Mouse (Mus musculus) gastrocnemius, adult 18-20 months (tissue): ENCODE data around the gene Il2ra. TPM values are rescaled to one million over a fixed set of nuclear protein-coding genes. Genes with fewer than 3 reads are reported as not detected.
"Not testable (repeated sequence)": the region's sequence is repeated elsewhere in the genome, so short reads cannot be mapped to it uniquely, and the experiment has no call there.

ENCODE experiments used
- DNase-seq: peaks from one replicate; pipeline ENCODE4 v3.0.0; 2021; ENCODE audit warnings: low spot score
- long read RNA-seq, 2 experiments: library from polyadenylated mRNA; stranded (forward); transcript quantifications; one replicate each; pipeline ENCODE4 v2.0.0; 2021
- total RNA-seq, 2 experiments: library from RNA; stranded (reverse); gene quantifications; 2 replicates each; pipeline ENCODE4 v1.2.3; 2021

The Il2ra gene
- under 1 TPM; 0.43 to 0.59 TPM for total RNA-seq
- long read RNA-seq, experiment 1 = 0 reads
- long read RNA-seq, experiment 2 = 0 reads

- DNase-seq = no peak
These were observed at the start of gene Il2ra for GRCm38 (mm10) chr2:11642451-11642941. Gene Il2ra, plus strand, starts transcription at chr2:11642807.

DNA sequence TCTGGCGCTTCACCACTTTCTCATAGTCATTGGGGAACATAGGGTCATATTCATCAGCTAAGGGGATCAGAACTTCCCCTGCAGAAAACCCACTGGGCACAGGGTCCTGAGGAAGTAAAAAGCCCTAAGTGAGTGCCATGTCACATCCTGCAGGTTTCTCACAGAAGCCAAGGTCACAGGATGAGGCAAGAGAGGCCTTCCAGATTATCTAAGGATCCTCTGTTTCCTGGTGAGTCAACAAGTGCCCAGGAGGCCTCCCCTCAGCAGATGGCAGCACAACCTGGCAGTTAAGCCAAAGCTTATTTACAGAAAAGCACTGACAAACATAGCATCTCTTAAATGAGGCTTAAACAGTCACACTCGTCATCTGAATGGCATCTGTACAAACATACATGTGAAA lies 45.9 kb upstream of the Il2ra start:
- no peak for DNase-seq

- no peak for DNase-seq
These were observed 44.7 kb upstream of the Il2ra start for GRCm38 (mm10) chr2:11597906-11598305.

GRCm38 (mm10) chr2:11601795-11602194 lies 40.8 kb upstream of the Il2ra start:
- no peak for DNase-seq

DNA sequence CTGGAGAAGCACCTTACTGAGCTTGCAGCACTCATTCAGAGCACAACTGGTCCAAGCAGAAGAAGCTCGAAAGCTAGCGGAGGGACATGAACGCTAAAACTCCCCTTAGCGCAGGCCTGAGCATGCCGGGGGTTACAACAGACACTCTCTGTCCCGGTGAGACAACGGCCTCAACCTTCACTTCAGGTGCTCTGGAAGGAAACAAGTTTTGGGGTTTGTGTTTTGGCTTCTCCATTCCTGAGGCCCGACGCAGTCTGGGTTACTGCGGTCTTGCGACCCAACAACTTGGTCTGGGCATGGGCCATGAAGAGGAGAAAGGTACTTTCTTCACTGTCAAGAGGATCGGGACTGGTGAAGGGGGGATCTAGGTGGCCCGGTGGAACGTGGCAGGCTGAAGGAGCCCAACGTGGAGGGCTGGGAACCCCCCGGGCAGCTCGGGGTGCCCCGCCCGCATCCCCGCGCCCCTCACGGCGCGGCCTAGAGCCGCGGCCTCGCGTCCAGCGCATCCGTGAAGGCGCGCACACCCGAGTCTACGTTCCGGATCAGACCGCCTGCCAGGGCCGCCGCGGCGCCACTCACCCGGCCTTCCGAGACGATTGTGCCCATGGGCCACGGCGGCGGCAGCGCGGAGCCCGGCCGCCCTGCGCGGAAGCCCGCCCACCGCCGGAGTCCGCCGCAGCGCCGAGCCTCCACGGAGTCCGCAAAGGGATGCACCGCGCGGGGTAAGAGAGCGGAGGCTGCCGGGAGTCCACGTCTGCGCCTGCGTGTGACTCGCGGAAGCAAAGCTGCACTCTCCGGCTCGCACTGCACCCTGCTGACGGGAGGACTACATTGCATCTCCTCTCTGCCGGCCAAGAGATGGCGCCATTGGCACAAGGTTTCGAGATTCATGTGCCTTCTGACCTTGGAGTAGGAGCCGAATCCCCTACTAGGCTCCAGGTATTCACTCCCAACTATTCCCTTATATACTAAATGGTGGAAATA lies 39.8 kb upstream of the Il2ra start:
- DNase-seq = peak; percentile 95

DNA sequence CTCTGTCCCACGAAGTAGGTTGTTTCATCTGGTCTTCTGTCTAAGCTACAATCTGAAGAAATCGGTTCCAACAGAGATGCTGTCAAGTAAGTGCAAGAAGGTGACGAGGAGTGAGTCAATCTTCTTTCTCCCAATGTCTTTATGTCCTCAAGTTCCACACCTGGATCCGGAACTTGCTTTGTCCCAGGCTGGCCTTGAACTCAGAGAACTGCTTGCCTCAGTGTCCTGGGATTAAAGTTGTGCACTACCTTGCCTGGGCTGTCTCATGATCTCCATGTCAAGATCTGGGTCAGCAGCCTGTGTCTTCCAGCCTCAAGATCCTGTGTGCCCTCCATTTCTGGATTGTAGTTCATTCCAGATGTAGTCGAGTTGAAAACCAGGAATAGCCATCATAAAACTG lies 38.6 kb upstream of the Il2ra start, which contains the start of gene Rbm17:
TSS of gene Rbm17 (minus strand) at position 101 of the 400 bp plus-strand sequence.
- no peak for DNase-seq

- no peak for DNase-seq
These were observed 37.7 kb upstream of the Il2ra start for GRCm38 (mm10) chr2:11604911-11605310.

GRCm38 (mm10) chr2:11606718-11607117 lies 35.9 kb upstream of the Il2ra start:
- DNase-seq = not testable (repeated sequence)

DNA sequence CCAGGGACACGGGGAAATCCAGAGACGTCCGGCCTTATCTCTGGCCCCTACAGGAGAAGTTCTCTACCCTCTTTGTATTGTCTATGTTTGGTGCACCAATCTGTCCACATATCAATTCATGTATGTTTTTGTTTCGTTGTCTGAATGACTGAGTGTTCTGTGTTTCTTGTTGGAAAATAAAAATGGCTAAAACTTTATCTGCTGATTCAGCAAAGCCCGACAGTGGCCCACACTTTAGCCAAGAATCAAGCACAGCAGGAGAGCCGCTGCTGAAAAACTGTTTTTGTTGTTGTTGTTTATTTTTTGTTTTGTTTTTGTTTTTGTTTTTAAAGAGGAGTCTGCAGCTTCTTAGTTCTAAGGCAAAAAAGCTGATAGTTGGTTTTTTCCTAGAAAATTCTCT lies 29.7 kb upstream of the Il2ra start:
- DNase-seq = not testable (repeated sequence)

GRCm38 (mm10) chr2:11616846-11617245 lies 25.8 kb upstream of the Il2ra start:
- DNase-seq = no peak

- DNase-seq = no peak
These were observed 23.0 kb upstream of the Il2ra start for GRCm38 (mm10) chr2:11619598-11619997.

- no peak for DNase-seq
These were observed 19.4 kb upstream of the Il2ra start for GRCm38 (mm10) chr2:11623173-11623572.

DNA sequence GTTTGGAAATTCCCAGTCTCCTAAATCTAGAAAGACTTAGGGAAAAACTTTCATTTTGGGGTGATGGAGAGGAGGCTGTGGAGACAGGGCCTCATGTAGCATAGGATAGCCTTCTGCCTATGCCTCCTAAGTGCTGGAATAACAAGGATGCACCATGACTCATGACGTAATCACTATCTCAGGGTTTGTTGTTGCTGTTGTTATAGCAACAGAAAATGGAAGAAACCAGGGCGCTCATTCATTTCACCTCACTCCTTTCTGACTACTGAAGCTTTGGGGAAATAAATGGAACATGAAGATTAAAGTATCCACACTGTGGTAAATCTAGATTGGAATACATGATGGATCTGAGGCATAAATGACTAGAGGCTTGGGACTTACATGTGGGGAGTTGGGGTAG lies 18.9 kb upstream of the Il2ra start:
- no peak for DNase-seq

GRCm38 (mm10) chr2:11625890-11626289 lies 16.7 kb upstream of the Il2ra start, which contains the start of gene Gm17490:
Gene Gm17490, minus strand, starts transcription at chr2:11626264.
- DNase-seq = no peak

DNA sequence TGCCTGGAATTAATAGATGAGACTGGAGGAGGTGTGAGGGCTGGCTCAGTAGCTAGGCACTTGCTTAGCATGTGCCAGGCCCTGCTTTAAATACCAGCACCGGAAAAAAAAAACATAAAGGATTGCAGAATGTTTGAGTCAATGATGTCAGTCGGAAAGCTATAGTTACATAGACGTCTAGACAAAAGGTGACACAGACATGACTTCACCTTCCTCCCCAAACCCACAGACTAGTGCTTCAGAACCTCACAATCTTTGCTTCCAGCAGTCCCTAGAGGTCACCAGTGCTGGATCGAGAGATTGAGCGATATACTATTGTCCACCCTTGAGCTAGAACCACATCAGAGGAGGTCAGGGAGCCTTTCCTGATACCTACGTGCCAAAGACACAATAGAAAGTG lies 7.6 kb upstream of the Il2ra start:
- no peak for DNase-seq

GRCm38 (mm10) chr2:11635471-11636137 lies 7.0 kb upstream of the Il2ra start:
- no peak for DNase-seq

DNA sequence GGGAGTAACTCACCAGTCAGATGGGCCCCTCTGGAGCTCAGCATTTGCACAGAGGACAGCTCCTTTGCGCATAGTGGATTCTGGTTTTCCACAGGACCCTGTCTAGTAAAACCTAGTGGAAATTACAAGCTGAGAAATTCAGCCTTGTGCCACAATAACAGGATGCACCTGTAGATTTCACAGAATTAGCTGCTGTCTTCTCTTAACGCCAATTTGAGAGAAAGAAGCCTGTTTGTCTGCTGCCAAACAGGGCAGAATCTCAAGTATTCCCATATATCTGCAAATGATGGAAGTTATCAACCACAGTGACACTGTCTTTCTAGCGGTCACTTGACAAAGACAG lies 6.5 kb upstream of the Il2ra start:
- DNase-seq = no peak

DNA sequence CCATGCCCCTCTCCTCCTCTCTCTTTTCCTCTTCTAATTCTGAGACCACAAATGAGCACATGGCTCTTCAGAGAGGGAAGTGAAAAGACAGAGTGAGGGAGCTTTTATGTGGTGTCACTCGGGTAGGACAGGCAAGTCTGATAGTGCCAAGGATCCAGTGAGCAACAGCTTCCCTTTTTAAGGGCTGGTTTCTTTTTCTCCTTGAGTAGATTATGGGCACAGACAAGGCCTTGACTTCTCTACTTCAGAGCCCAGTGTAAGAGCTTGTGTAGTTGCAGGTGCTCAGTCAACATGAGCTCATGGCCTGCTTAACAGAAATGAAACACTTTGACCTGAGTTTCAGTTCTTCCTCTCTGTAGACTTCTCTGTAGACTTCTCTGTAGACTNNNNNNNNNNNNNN lies 5.5 kb upstream of the Il2ra start:
- DNase-seq = no peak

DNA sequence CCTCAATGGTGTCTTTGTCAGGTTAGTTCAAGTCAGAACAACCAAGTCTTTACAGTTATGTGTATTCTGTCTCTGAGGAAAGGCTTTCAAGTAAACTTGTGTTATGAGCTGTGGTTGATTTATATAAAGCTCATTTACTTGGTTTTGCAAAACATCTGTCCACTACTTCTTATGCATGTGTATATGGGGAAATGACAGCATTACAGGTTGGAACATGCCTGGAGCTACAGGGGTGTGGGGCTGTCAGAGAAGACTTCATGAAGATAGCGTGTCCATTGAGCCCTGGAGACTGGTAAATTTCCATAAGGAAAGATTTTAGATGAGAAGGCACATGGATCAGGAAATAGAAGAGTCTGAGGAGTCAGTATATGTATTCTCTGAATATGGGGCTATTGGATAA lies 1.4 kb downstream of the Il2ra start:
- no peak for DNase-seq

- DNase-seq = no peak
These were observed 2.7 kb downstream of the Il2ra start for GRCm38 (mm10) chr2:11645297-11645696.

DNA sequence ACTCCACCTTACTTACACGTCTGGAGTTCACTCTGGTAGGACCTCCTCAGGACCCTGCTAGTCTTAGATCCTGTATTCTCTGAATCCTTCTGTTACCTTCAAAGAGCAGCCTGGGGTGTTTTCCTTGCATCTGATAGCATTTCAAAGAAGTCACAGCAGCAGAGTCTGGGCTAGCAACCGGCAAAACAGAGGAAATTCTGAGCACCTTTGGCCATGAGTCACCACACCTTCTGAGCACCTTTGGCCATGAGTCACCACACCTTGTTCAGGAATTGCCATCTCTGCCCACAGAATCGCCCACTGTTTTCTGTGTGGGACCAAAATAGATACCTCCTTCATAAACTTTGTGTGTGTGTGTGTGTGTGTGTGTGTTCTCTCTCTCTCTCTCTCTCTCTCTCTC lies 8.9 kb downstream of the Il2ra start:
- no peak for DNase-seq

DNA sequence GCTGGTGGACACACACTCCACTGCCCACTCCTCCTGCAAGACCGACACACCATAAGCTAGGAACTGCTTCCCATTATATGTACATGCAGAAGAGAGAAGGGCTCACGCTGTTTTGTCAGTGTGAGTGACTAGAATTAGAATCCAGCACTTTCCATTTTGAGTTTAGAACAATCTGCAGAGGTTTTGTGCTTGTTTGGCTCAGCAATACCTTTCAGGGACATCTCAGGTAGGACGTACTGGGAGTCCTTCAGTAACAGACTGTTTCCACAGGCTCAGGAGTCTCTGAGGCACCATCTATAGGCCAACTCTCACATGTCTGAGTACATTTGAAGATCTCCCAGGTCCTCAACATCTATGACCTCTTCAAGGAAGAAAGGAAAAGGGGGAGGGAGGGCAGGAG lies 9.6 kb downstream of the Il2ra start:
- DNase-seq = no peak
